Mouse (Mus musculus) myocyte (in vitro differentiated cells): Measurements from ENCODE around the gene Trpm5.

Experiments used
- MAX ChIP-seq: IDR thresholded peaks from one replicate; pipeline ENCODE4 v1.6.1; 2011; ENCODE audit warnings: low read depth, mild to moderate bottlenecking, control low read depth
- MYOG ChIP-seq, 3 experiments: IDR thresholded peaks; one replicate each; pipeline ENCODE4 v1.6.1; 2011; ENCODE audit warnings: control low read depth in 2 of 3, low read depth in 2 of 3, mild to moderate bottlenecking in 2 of 3; ENCODE audit not compliant: insufficient read length in 2 of 3, control insufficient read depth in 1 of 3, insufficient read depth in 1 of 3
- POLR2A ChIP-seq: IDR thresholded peaks from one replicate; pipeline ENCODE4 v1.6.1; 2011; ENCODE audit warnings: low read depth, mild to moderate bottlenecking, control low read depth, moderate library complexity; ENCODE audit not compliant: insufficient read length
- USF1 ChIP-seq: IDR thresholded peaks from one replicate; pipeline ENCODE4 v1.6.1; 2011; ENCODE audit warnings: low read depth, mild to moderate bottlenecking, control low read depth, moderate library complexity

- no peak for TF ChIP-seq MAX
- no peak for TF ChIP-seq USF1
- no peak for TF ChIP-seq POLR2A
- TF ChIP-seq MYOG (IDR thresholded peaks at IDR 0.05; ENCODE audit: control insufficient read depth in 1 of 3, insufficient read depth in 1 of 3, insufficient read length in 2 of 3, low read depth in 2 of 3) = no peak
These were observed 70.9 kb downstream of the Trpm5 start for GRCm38 (mm10) chr7:143023499-143023898.
